Mouse (Mus musculus) erythroblast, embryonic 14.5 days (primary cell): ENCODE measurements around the gene Ppp1r9a.

Source experiments
- GATA1 ChIP-seq: IDR thresholded peaks from 2 replicates; pipeline ENCODE4 v1.6.1; 2012; ENCODE audit warnings: low read length, inconsistent platforms, mixed read lengths
- TAL1 ChIP-seq: IDR thresholded peaks from 3 replicates; pipeline ENCODE4 v1.6.1; 2012; ENCODE audit warnings: low read length, inconsistent platforms, mixed read lengths

- TF ChIP-seq GATA1 (no peak), TAL1 (no peak)
These were observed 13.2 kb upstream of the Ppp1r9a start for GRCm38 (mm10) chr6:4889544-4889943.
